Mouse (Mus musculus): ENCODE results near the gene Col27a1.

GRCm38 (mm10) chr4:63384262-63384661 is 170.5 kb downstream of the Col27a1 start:
- no peak for TF ChIP-seq CTCF (IDR thresholded peaks at IDR 0.05; ENCODE audit: low read depth)
- TF ChIP-seq EP300 (IDR thresholded peaks at IDR 0.05; ENCODE audit: low read depth) = no peak

Data from liver, embryonic 14.5 days (tissue).